Mouse (Mus musculus) stomach, embryonic 15.5 days (tissue): ENCODE data around the gene Ssbp3. TPM values are rescaled to one million over a fixed set of nuclear protein-coding genes. Genes with fewer than 3 reads are reported as not detected.

ENCODE experiments used
- ATAC-seq: fragments of 200-750 bp; cut with Nextera tagmentation; 2 replicates; pipeline ENCODE4 v1.8.0; 2017; ENCODE audit warnings: low read depth, moderate number of reproducible peaks, moderate TSS enrichment; ENCODE audit not compliant: insufficient read depth, low FRiP score
- H3K27ac ChIP-seq: fragments of 300-500 bp; sonication (generic); 2 replicates; pipeline ENCODE4 v1.5.1; 2015; ENCODE audit warnings: mild to moderate bottlenecking, inconsistent platforms
- H3K27me3 ChIP-seq: fragments of 300-500 bp; sonication (generic); replicated peaks from 2 replicates; pipeline ENCODE4 v1.6.1; 2015; ENCODE audit warnings: inconsistent platforms
- H3K36me3 ChIP-seq: fragments of 300-500 bp; sonication (generic); 2 replicates; pipeline ENCODE4 v1.6.1; 2015; ENCODE audit warnings: inconsistent platforms
- H3K4me1 ChIP-seq: fragments of 300-500 bp; sonication (generic); 2 replicates; pipeline ENCODE4 v1.6.1; 2015; ENCODE audit warnings: inconsistent platforms
- H3K4me2 ChIP-seq: fragments of 300-500 bp; sonication (generic); 2 replicates; pipeline ENCODE4 v1.6.1; 2015; ENCODE audit warnings: mild to moderate bottlenecking, inconsistent platforms
- H3K4me3 ChIP-seq: fragments of 300-500 bp; sonication (generic); replicated peaks from 2 replicates; pipeline ENCODE4 v1.5.1; 2015; ENCODE audit warnings: inconsistent platforms
- H3K9ac ChIP-seq: fragments of 300-500 bp; sonication (generic); 2 replicates; pipeline ENCODE4 v1.6.1; 2015; ENCODE audit warnings: inconsistent platforms
- H3K9me3 ChIP-seq: fragments of 300-500 bp; sonication (generic); 2 replicates; pipeline ENCODE4 v1.6.1; 2016; ENCODE audit warnings: inconsistent platforms
- WGBS: fragments of 180-500 bp; shearing (Covaris S2); methylation state at CpG from one replicate; pipeline ENCODE4 v1.1.7; 2015; 5-methylcytosine and 5-hydroxymethylcytosine counted together
- polyA plus RNA-seq: library from polyadenylated mRNA; unstranded; fragments of >200 nt; fragmentation: Nextera tagmentation; extraction: Ambion mirVana; gene quantifications from 2 replicates; pipeline ENCODE4 v1.2.1, GENCODE M21; 2015

The Ssbp3 gene
- polyA plus RNA-seq, 1 experiment from 2014 or later = 92.4 TPM

DNA sequence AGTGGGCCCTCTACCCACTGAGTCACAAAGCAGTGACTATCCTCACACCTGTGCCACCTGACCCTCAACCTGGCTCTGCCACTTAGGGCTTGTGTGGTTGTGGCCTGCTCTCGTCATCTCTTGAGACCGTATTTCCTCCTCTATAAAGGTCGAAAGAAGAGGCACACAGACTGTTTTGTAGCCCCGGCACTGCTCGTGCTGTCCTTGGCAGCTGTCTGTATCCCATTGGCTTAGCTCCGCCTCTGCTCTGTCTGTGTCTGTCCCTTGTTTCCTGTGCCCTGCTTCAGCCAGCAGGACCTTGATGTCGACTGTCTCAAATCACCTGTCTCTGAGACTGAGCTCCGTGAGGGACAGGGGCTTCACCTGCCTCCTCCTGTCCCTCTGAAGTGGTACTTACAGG is 116.0 kb downstream of the Ssbp3 start:
- 61% methylated on average over 8 of the region's 8 CpGs for WGBS
- Histone ChIP-seq H3K4me1 (0 out of 2 replicates have a peak, but pooled peaks cover 6% of the 10 kb centered on the region), H3K36me3 (peaks cover 4% of the 10 kb centered on the region), H3K4me2 (no peak overlapping the region), H3K27me3 (no peaks in the 10 kb centered on the region), H3K9me3 (no peaks in the 10 kb centered on the region), H3K27ac (no peak overlapping the region), H3K9ac (no peak overlapping the region), H3K4me3 (no peak overlapping the region)
- no peak for ATAC-seq

GRCm38 (mm10) chr4:107035689-107036088 is 125.2 kb downstream of the Ssbp3 start:
- ATAC-seq = no peak
- 84% methylated on average over 4 of the region's 4 CpGs for WGBS
- no peaks in the 10 kb centered on the region for H3K9me3 ChIP-seq
- H3K4me2 ChIP-seq = no peak overlapping the region
- H3K36me3 ChIP-seq = peaks cover 51% of the 10 kb centered on the region
- no peaks in the 10 kb centered on the region for H3K27me3 ChIP-seq
- H3K9ac ChIP-seq = no peak overlapping the region
- H3K4me3 ChIP-seq = no peak overlapping the region
- no peak overlapping the region for H3K27ac ChIP-seq
- no peaks in the 10 kb centered on the region for H3K4me1 ChIP-seq

GRCm38 (mm10) chr4:107036985-107037384 is 126.5 kb downstream of the Ssbp3 start:
- H3K36me3 ChIP-seq = peaks cover 59% of the 10 kb centered on the region
- ATAC-seq = peak; percentile 56; the same call in 1 of the 2 replicates
- 97% methylated on average over 2 of the region's 2 CpGs for WGBS

DNA sequence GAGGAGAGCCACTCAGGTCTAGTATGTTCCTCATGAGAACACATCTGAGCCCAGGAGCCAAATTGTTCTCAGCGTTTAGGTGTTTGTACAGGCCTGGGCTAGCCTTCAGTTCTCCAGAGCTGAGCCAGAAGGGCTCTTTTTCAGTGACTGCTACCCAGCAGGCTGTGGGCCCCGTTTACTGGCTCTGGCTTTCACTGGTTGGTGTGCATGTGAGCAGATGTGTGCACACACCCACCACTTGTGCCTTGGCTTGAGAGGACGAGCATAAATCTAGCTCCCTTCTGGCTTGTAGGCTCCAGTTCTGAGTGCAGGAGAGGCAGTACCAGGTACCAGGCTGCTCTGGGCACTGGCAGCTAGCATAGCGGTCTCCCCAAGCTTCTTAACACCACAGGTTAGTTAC is 127.8 kb downstream of the Ssbp3 start:
- Histone ChIP-seq H3K4me2 (no peak overlapping the region), H3K9ac (no peak overlapping the region), H3K27me3 (no peaks in the 10 kb centered on the region), H3K36me3 (peaks cover 56% of the 10 kb centered on the region), H3K27ac (no peak overlapping the region), H3K9me3 (no peaks in the 10 kb centered on the region), H3K4me1 (no peaks in the 10 kb centered on the region), H3K4me3 (no peak overlapping the region)
- no peak for ATAC-seq
- WGBS = 81% methylated on average over 4 of the region's 4 CpGs

More at GRCm38 (mm10) chr4:107036985-107037384, 126.5 kb downstream of the Ssbp3 start:
- Histone ChIP-seq H3K4me3 (no peak overlapping the region), H3K4me2 (no peak overlapping the region), H3K4me1 (no peaks in the 10 kb centered on the region), H3K27ac (no peak overlapping the region), H3K27me3 (no peaks in the 10 kb centered on the region), H3K9ac (no peak overlapping the region), H3K9me3 (no peaks in the 10 kb centered on the region)

GRCm38 (mm10) chr4:107039270-107039669 is 128.8 kb downstream of the Ssbp3 start:
- H3K27me3 ChIP-seq = no peaks in the 10 kb centered on the region
- H3K4me2 ChIP-seq = no peak overlapping the region
- peaks cover 51% of the 10 kb centered on the region for H3K36me3 ChIP-seq
- no peak overlapping the region for H3K27ac ChIP-seq
- H3K9ac ChIP-seq = no peak overlapping the region
- no peak overlapping the region for H3K4me3 ChIP-seq
- no peak for ATAC-seq
- H3K4me1 ChIP-seq = no peaks in the 10 kb centered on the region
- 80% methylated on average over 8 of the region's 8 CpGs for WGBS
- H3K9me3 ChIP-seq = no peaks in the 10 kb centered on the region

GRCm38 (mm10) chr4:107042304-107042703 is 131.8 kb downstream of the Ssbp3 start:
- ATAC-seq = no peak
- Histone ChIP-seq H3K9me3 (no peaks in the 10 kb centered on the region), H3K4me3 (no peak overlapping the region), H3K27me3 (no peaks in the 10 kb centered on the region), H3K4me2 (no peak overlapping the region), H3K9ac (no peak overlapping the region), H3K36me3 (peaks cover 40% of the 10 kb centered on the region), H3K4me1 (no peaks in the 10 kb centered on the region), H3K27ac (no peak overlapping the region)
- WGBS = 84% methylated on average over 6 of the region's 6 CpGs

GRCm38 (mm10) chr4:107045188-107045587 is 134.7 kb downstream of the Ssbp3 start:
- no peak overlapping the region for H3K4me3 ChIP-seq
- no peak overlapping the region for H3K9ac ChIP-seq
- WGBS = 96% methylated on average over 13 of the region's 13 CpGs
- H3K36me3 ChIP-seq = peaks cover 29% of the 10 kb centered on the region
- no peak for ATAC-seq
- H3K4me1 ChIP-seq = no peaks in the 10 kb centered on the region
- H3K4me2 ChIP-seq = no peak overlapping the region
- H3K9me3 ChIP-seq = no peaks in the 10 kb centered on the region
- no peaks in the 10 kb centered on the region for H3K27me3 ChIP-seq
- H3K27ac ChIP-seq = no peak overlapping the region

DNA sequence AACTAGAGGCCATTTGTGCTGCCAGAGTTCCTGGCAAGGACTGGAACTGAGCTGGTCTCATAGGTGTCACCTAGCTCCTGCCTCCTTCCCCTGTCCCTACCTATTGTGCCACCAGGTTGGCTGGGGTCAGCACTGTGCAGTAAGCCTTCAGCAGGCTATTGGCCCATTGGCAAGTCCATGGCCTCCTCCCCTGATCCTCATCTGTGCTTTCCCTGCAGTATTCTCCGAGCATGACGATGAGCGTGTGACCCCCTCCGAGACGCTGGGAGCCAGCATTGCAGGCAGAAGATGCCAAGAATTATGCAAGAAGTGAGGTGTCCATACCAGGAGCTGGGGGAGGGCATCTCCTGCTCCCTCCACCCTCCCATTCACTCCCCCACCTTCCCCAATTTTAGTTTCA is 137.3 kb downstream of the Ssbp3 start:
- H3K36me3 ChIP-seq = peaks cover 13% of the 10 kb centered on the region; the same call in 1 of the 2 replicates
- 88% methylated on average over 5 of the region's 5 CpGs for WGBS
- no peak for ATAC-seq

DNA sequence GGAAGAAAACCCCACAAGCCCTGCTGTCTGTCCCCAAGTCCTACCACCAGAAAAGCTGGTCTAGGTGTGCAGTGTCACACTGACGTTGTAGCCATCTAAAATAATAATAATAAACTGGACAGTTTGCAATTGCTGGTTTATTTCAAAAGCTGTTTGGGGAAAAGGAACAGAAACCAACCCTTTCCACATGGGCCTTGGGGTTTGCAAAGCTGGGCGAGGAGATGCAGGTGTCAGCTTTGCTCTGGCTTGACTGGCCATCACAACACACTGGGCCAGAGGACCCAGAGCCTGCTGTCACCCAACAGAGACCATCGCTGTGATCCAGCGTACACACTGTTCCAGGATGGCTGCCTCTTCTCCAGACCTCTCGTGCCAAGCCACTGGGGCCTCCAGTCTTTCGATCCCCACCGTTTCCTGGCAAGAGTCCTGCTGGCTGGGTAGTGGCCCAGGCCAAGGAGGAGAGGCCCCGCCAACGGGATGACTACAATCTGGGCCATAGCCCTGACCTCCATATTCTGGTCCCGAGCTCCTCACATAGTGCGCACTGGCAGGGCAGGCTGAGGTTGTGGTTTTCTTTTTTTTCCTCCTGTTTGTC is 138.2 kb downstream of the Ssbp3 start:
- H3K27me3 ChIP-seq = no peaks in the 10 kb centered on the region
- no peak overlapping the region for H3K27ac ChIP-seq
- no peaks in the 10 kb centered on the region for H3K4me1 ChIP-seq
- peaks cover 13% of the 10 kb centered on the region; the same call in 1 of the 2 replicates for H3K36me3 ChIP-seq
- no peak overlapping the region for H3K4me3 ChIP-seq
- H3K9me3 ChIP-seq = no peaks in the 10 kb centered on the region
- ATAC-seq = no peak
- H3K9ac ChIP-seq = no peak overlapping the region
- no peak overlapping the region for H3K4me2 ChIP-seq
- WGBS = 85% methylated on average over 11 of the region's 11 CpGs

More for the DNA sequence above, 137.3 kb downstream of the Ssbp3 start:
- H3K9me3 ChIP-seq = no peaks in the 10 kb centered on the region
- H3K27me3 ChIP-seq = no peaks in the 10 kb centered on the region
- H3K9ac ChIP-seq = no peak overlapping the region
- no peak overlapping the region for H3K4me2 ChIP-seq
- no peak overlapping the region for H3K27ac ChIP-seq
- no peaks in the 10 kb centered on the region for H3K4me1 ChIP-seq
- H3K4me3 ChIP-seq = no peak overlapping the region

DNA sequence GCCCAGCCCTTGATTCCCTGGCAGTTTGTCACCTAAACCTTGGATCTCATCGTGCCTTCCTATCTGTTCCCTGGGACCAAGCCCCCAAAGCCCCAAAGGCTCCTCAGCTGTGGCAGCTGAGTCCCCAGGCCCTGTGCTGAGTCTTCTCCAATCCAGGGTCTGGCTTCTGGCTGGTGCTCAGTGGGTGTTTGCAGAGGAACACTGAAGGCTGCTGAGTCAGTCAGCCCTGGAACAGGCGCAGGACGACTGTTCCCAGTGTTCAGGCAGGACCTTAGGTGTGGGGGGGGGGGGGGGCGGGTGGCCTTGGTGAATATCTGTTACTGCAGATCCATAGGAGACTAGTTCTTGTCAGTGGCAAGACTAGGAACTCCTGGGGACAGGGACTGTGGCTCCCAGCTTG is 141.4 kb downstream of the Ssbp3 start:
- Histone ChIP-seq H3K27me3 (no peaks in the 10 kb centered on the region), H3K9me3 (no peaks in the 10 kb centered on the region), H3K4me1 (no peaks in the 10 kb centered on the region), H3K4me2 (no peak overlapping the region), H3K4me3 (no peak overlapping the region), H3K9ac (no peak overlapping the region), H3K27ac (no peak overlapping the region), H3K36me3 (peaks cover 6% of the 10 kb centered on the region; the same call in 1 of the 2 replicates)
- no peak for ATAC-seq
- 62% methylated on average over 4 of the region's 4 CpGs for WGBS

DNA sequence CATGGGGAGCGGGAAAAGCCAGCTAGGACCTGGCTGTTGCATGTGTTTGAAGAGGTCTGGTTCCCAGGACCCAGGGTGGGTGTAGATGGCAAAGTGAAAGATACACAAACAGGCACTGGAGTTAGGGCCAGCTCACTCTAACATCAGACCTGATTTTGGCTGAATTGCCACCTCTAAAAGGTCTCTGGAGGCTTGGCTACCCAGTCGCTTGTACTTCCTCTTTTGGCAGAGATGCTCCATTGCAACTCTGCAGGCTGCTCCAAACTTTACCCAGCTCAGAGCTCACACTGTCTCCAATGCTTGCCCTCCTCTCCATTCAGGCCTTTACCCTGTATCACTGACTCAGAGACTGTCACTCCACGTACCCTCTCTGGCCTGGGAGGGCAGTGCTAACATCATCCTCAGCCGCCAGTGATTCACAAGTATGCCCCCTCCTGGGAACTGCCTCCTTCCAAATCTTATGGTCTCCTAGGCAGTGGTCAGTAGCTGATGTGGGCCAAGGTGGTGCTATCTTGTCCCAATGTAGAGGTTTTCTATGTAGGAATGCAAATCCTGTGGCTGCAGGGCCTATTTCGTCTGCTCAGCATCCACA is 142.6 kb downstream of the Ssbp3 start:
- Histone ChIP-seq H3K4me2 (no peak overlapping the region), H3K4me1 (no peaks in the 10 kb centered on the region), H3K9ac (no peak overlapping the region), H3K9me3 (no peaks in the 10 kb centered on the region), H3K27ac (no peak overlapping the region), H3K36me3 (peaks cover 11% of the 10 kb centered on the region; the same call in 1 of the 2 replicates), H3K27me3 (no peaks in the 10 kb centered on the region), H3K4me3 (no peak overlapping the region)
- ATAC-seq = no peak
- 53% methylated on average over 5 of the region's 5 CpGs for WGBS

DNA sequence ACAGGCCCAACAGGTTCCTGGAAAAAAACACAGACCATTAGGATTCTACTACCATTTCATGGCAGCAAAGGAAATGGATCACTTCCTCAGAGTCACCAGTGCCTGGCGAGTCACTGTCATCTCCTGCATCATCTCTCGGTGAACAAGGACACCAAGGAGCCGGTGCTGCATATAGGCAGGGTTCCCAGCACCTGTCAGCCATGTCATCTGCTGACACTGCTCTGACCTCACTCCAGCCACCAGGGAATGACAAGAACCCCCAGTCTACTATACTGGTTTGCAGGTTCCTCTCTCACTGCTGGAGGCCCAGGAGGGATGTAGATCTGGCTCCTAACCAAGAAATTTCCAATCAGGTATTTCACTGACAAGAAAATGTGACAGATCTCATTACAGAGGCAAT is 145.6 kb downstream of the Ssbp3 start:
- H3K9me3 ChIP-seq = no peaks in the 10 kb centered on the region
- no peaks in the 10 kb centered on the region for H3K27me3 ChIP-seq
- 87% methylated on average over 3 of the region's 3 CpGs for WGBS
- no peak overlapping the region for H3K4me3 ChIP-seq
- no peak for ATAC-seq
- H3K4me2 ChIP-seq = no peak overlapping the region
- no peak overlapping the region for H3K9ac ChIP-seq
- peaks cover 27% of the 10 kb centered on the region for H3K36me3 ChIP-seq
- H3K4me1 ChIP-seq = no peaks in the 10 kb centered on the region
- H3K27ac ChIP-seq = no peak overlapping the region
